Mouse (Mus musculus): ENCODE measurements around the gene Sema6d. TPM values are rescaled to one million over a fixed set of nuclear protein-coding genes. Genes with fewer than 3 reads are reported as not detected.

The Sema6d gene
- polyA plus RNA-seq, 1 experiment: 25.3 TPM

- DNase-seq: no peak
- peaks cover 2% of the 10 kb centered on the region; the same call in 1 of the 2 replicates for H3K4me1 ChIP-seq (ENCODE audit: control insufficient read depth, insufficient read depth, low read length)
- no peak overlapping the region for H3K4me3 ChIP-seq (replicated peaks; ENCODE audit: extremely low read depth, low read depth, low read length)
- WGBS: 75% methylated on average over 6 of the region's 6 CpGs
- TF ChIP-seq POLR2A (IDR thresholded peaks at IDR 0.05; ENCODE audit: borderline replicate concordance, extremely low read depth, low read depth, low read length) (no peak), CTCF (IDR thresholded peaks at IDR 0.05; ENCODE audit: insufficient read depth, low read length) (no peak)
Measured at GRCm38 (mm10) chr2:124401727-124402380, 312.1 kb downstream of the Sema6d start.

- H3K4me3 ChIP-seq (replicated peaks; ENCODE audit: extremely low read depth, low read depth, low read length): no peak overlapping the region
- WGBS: 78% methylated on average over 8 of the region's 8 CpGs
- peaks cover 2% of the 10 kb centered on the region; the same call in 1 of the 2 replicates for H3K4me1 ChIP-seq (ENCODE audit: control insufficient read depth, insufficient read depth, low read length)
- TF ChIP-seq POLR2A (IDR thresholded peaks at IDR 0.05; ENCODE audit: borderline replicate concordance, extremely low read depth, low read depth, low read length) (no peak), CTCF (IDR thresholded peaks at IDR 0.05; ENCODE audit: insufficient read depth, low read length) (no peak)
- DNase-seq: no peak
Measured at GRCm38 (mm10) chr2:124403571-124403970, 313.8 kb downstream of the Sema6d start.

DNA sequence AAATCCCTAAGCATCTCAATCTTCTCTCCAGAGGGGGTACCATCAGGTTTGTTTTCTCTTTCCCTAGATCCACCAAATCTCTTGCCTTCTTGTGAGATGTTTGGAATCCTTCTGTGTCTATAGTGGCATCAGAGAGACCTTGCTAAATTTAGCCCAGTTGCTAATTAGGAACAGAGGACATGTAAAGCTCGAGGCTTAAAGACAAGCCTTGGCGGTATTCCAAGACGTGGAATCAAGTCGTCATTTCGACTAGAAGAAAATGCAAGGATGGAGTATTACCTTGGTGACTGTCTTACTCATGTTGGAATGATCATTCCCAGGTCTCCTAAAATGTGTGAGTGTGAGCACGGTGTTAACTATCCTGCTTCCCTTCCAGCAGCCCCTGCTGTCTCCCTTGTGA lies 314.2 kb downstream of the Sema6d start:
- Histone ChIP-seq H3K4me3 (replicated peaks; ENCODE audit: extremely low read depth, low read depth, low read length) (no peak overlapping the region), H3K4me1 (ENCODE audit: control insufficient read depth, insufficient read depth, low read length) (peaks cover 2% of the 10 kb centered on the region; the same call in 1 of the 2 replicates)
- WGBS: 49% methylated on average over 6 of the region's 6 CpGs
- no peak for DNase-seq
- TF ChIP-seq POLR2A (IDR thresholded peaks at IDR 0.05; ENCODE audit: borderline replicate concordance, extremely low read depth, low read depth, low read length) (no peak), CTCF (IDR thresholded peaks at IDR 0.05; ENCODE audit: insufficient read depth, low read length) (no peak)

DNA sequence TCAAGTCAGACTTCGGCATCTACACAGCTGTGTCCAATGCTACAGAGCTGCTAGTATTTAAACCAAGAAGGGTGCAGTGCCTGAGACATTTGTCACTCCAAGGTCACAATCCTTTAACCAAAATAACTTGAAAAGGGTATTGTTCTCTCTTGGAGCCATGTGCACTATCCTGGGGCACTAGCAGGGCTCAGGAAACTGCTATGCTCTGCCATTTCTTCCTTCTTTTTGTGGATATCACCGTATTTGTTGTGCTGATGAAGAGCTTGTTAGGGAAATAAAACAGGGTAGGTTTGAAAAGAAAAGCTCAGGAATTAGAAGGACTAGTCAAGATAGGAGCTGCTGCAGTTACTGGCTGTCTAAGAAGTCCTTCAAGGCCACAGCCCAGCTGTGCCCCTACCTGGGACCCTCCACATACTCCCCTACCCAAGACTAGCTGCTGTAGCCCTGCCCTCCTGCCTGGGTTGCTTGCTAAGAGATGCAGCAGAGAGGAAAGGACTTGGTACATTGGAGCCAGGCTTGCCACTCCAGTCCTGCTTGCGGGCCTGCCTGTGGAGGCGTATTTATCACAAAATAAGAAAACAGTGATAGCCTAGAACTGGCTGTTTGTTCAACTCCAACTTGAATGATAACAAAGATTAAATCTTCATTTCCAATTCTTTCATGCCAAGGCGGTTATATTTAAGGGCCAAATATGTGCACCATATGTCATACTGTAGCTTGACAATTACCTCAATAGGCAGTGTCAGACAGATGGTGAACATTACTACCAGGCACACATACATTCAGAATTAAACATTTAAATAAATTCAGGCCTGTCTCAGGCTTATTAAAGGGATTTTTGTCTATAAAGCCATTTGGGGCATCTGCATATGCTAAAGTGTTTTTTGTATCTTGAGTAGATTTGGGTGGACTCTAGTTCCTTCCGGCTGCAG lies 315.1 kb downstream of the Sema6d start:
- no peak for DNase-seq
- H3K4me1 ChIP-seq (ENCODE audit: control insufficient read depth, insufficient read depth, low read length): peaks cover 2% of the 10 kb centered on the region; the same call in 1 of the 2 replicates
- TF ChIP-seq CTCF (IDR thresholded peaks at IDR 0.05; ENCODE audit: insufficient read depth, low read length): no peak
- no peak for TF ChIP-seq POLR2A (IDR thresholded peaks at IDR 0.05; ENCODE audit: borderline replicate concordance, extremely low read depth, low read depth, low read length)
- no peak overlapping the region for H3K4me3 ChIP-seq (replicated peaks; ENCODE audit: extremely low read depth, low read depth, low read length)
- WGBS: 79% methylated on average over 6 of the region's 6 CpGs

GRCm38 (mm10) chr2:124408956-124409355 lies 319.2 kb downstream of the Sema6d start:
- Histone ChIP-seq H3K4me1 (ENCODE audit: control insufficient read depth, insufficient read depth, low read length) (peaks cover 2% of the 10 kb centered on the region; the same call in 1 of the 2 replicates), H3K4me3 (replicated peaks; ENCODE audit: extremely low read depth, low read depth, low read length) (no peak overlapping the region)
- 92% methylated on average over 1 of the region's 1 CpGs for WGBS
- TF ChIP-seq POLR2A (IDR thresholded peaks at IDR 0.05; ENCODE audit: borderline replicate concordance, extremely low read depth, low read depth, low read length): no peak
- TF ChIP-seq CTCF (IDR thresholded peaks at IDR 0.05; ENCODE audit: insufficient read depth, low read length): no peak
- DNase-seq: no peak

DNA sequence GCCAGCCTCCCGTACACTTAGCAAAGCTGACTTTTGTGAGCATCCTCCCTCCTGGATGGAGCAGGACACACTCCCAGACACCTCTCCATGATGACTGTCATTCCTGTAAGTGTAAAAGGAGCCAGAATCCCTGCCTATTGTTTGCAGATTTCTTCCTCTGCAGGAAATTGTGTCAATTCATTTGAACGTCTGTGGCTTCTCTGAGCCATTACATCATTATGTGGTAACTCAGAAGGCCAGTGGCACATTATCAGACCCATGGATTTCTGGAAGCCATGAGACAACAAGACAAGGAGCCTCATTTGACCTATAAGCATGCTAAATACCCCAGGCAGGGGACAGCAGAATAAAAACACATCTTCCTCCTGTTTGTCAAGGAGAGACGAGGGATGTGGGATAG lies 327.0 kb downstream of the Sema6d start:
- H3K4me3 ChIP-seq (replicated peaks; ENCODE audit: extremely low read depth, low read depth, low read length): no peak overlapping the region
- no peaks in the 10 kb centered on the region for H3K4me1 ChIP-seq (ENCODE audit: control insufficient read depth, insufficient read depth, low read length)
- 64% methylated on average over 3 of the region's 3 CpGs for WGBS
- TF ChIP-seq POLR2A (IDR thresholded peaks at IDR 0.05; ENCODE audit: borderline replicate concordance, extremely low read depth, low read depth, low read length): no peak
- no peak for TF ChIP-seq CTCF (IDR thresholded peaks at IDR 0.05; ENCODE audit: insufficient read depth, low read length)
- DNase-seq: no peak

DNA sequence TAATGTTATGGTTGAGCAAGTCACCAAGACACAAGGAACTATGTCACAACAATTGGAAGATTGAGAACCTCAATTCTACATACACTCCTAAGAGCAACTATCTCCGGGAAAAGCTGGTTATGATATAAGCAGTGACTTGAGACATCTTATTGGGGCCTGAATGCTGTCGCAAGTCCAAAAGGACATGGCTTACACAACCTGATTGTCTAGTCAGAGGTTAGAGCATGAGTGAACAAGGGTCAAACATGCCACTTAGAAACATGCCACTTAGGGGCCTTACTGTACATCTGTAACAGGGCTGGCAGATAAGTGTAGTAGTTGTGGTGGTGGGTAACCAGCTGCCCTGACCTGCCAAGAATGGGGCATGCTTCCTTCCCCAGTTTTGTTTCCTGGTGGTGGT lies 328.6 kb downstream of the Sema6d start:
- TF ChIP-seq POLR2A (IDR thresholded peaks at IDR 0.05; ENCODE audit: borderline replicate concordance, extremely low read depth, low read depth, low read length) (no peak), CTCF (IDR thresholded peaks at IDR 0.05; ENCODE audit: insufficient read depth, low read length) (no peak)
- 96% methylated on average over 2 of the region's 2 CpGs for WGBS
- Histone ChIP-seq H3K4me3 (replicated peaks; ENCODE audit: extremely low read depth, low read depth, low read length) (no peak overlapping the region), H3K4me1 (ENCODE audit: control insufficient read depth, insufficient read depth, low read length) (no peaks in the 10 kb centered on the region)
- DNase-seq: no peak

DNA sequence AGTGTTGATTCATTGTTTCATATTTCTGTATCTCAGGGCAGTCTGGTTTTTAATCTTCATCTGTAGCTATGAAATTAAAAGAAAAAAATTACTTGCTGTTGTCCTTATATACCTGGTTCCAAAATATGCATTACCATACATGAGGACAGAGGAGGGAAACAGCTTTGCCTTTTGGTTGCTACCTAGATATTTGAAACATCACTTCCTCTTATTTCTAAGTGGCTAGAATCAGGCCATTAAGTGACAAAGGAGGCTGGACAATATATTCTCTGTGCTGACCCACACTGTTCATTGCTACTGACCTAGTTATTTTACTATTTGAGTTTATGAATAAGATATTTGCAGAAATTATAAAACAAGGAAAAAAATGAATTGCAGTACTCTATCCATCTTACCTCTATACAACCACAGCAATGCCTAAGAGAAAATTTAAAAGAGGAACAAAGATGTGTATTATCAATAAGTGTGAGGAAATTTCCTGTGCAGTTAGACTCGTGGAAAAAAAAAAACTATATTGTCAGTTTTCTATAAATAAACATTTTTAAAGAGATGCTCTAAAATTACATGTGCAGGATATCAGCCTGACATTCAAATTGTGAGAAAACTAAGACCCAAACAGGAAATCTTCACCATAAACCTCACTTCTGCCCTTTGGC lies 330.5 kb downstream of the Sema6d start:
- TF ChIP-seq POLR2A (IDR thresholded peaks at IDR 0.05; ENCODE audit: borderline replicate concordance, extremely low read depth, low read depth, low read length) (no peak), CTCF (IDR thresholded peaks at IDR 0.05; ENCODE audit: insufficient read depth, low read length) (no peak)
- 27% methylated on average over 1 of the region's 1 CpGs for WGBS
- Histone ChIP-seq H3K4me1 (ENCODE audit: control insufficient read depth, insufficient read depth, low read length) (no peaks in the 10 kb centered on the region), H3K4me3 (replicated peaks; ENCODE audit: extremely low read depth, low read depth, low read length) (no peak overlapping the region)
- DNase-seq: no peak

DNA sequence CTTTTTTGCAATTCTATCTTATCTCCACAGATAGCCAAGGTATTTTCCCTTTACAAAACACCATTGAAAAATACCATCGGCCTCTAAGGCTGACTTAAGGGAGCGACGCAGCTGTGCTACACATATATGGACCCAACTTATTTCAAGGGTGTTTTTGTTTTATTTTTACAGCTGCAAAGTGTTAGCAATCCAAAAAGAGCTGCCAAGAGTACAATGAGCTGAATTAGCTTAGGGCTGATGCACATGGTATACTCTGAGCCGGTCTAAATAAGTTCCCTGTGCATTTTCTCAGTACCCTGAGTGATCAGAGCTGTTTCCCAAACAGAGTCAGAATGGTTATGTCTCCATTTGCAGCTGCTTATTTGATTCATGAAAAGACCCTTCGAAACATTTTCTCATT lies 340.0 kb downstream of the Sema6d start:
- Histone ChIP-seq H3K4me1 (ENCODE audit: control insufficient read depth, insufficient read depth, low read length) (no peaks in the 10 kb centered on the region), H3K4me3 (replicated peaks; ENCODE audit: extremely low read depth, low read depth, low read length) (no peak overlapping the region)
- TF ChIP-seq POLR2A (IDR thresholded peaks at IDR 0.05; ENCODE audit: borderline replicate concordance, extremely low read depth, low read depth, low read length): no peak
- 90% methylated on average over 5 of the region's 5 CpGs for WGBS
- DNase-seq: no peak

All from lung, adult 2 months (tissue).